Mouse (Mus musculus): ENCODE measurements at regions not wholly inside any gene's neighbourhood (a gene's known extent, or its start where the extent isn't known, plus 50 kb on each side); places are given as distances from the start of the nearest gene placed in this dataset.
A peak's percentile ranks its signal among the peaks of the same experiment; 100 is the strongest.

GRCm38 (mm10) chr19:56099725-56100124 is 187.2 kb upstream of the Habp2 start:
- intact Hi-C loops (cut with DNase I; ENCODE audit: low total_unique reads) = no loop called here
- no peak for DNase-seq

GRCm38 (mm10) chr19:56100131-56100872 is 186.6 kb upstream of the Habp2 start:
- no peak for DNase-seq
- intact Hi-C loops (cut with DNase I; ENCODE audit: low total_unique reads) = no loop called here

GRCm38 (mm10) chr19:56102454-56103080 is 184.4 kb upstream of the Habp2 start:
- no peak for DNase-seq
- intact Hi-C loops (cut with DNase I; ENCODE audit: low total_unique reads) = no loop called here

GRCm38 (mm10) chr19:56105073-56105451 is 181.9 kb upstream of the Habp2 start:
- no peak for DNase-seq
- intact Hi-C loops (cut with DNase I; ENCODE audit: low total_unique reads) = no loop called here

- DNase-seq = no peak
- intact Hi-C loops (cut with DNase I; ENCODE audit: low total_unique reads) = no loop called here
These were observed 181.4 kb upstream of the Habp2 start for GRCm38 (mm10) chr19:56105452-56106091.

GRCm38 (mm10) chr19:56108796-56109195 is 178.1 kb upstream of the Habp2 start:
- intact Hi-C loops (cut with DNase I; ENCODE audit: low total_unique reads) = no loop called here
- DNase-seq = no peak

- DNase-seq = peak; percentile 36
- intact Hi-C loops (cut with DNase I; ENCODE audit: low total_unique reads) = no loop called here
These were observed 171.2 kb upstream of the Habp2 start for GRCm38 (mm10) chr19:56115552-56116284.

- DNase-seq = no peak
- intact Hi-C loops (cut with DNase I; ENCODE audit: low total_unique reads) = no loop called here
These were observed 170.7 kb upstream of the Habp2 start for GRCm38 (mm10) chr19:56116285-56116680.

- intact Hi-C loops (cut with DNase I; ENCODE audit: low total_unique reads) = no loop called here
- DNase-seq = no peak
These were observed 166.2 kb upstream of the Habp2 start for GRCm38 (mm10) chr19:56120723-56121122.

- intact Hi-C loops (cut with DNase I; ENCODE audit: low total_unique reads) = no loop called here
These were observed 164.8 kb upstream of the Habp2 start for GRCm38 (mm10) chr19:56122186-56122585.

GRCm38 (mm10) chr19:56131556-56131955 is 155.4 kb upstream of the Habp2 start:
- intact Hi-C loops (cut with DNase I; ENCODE audit: low total_unique reads) = loop anchor here (10.0 kb wide), 2 partner anchors 587 to 717 kb away; no protein-coding TSS in a partner anchor
- DNase-seq = no peak

More at GRCm38 (mm10) chr19:56122186-56122585, 164.8 kb upstream of the Habp2 start:
- DNase-seq = no peak

GRCm38 (mm10) chr19:56132911-56133562 is 153.9 kb upstream of the Habp2 start:
- intact Hi-C loops (cut with DNase I; ENCODE audit: low total_unique reads) = loop anchor here (10.0 kb wide), 2 partner anchors 588 to 718 kb away; no protein-coding TSS in a partner anchor
- no peak for DNase-seq

- DNase-seq = no peak
- intact Hi-C loops (cut with DNase I; ENCODE audit: low total_unique reads) = loop anchor here (10.0 kb wide), 2 partner anchors 589 to 719 kb away; no protein-coding TSS in a partner anchor
These were observed 153.4 kb upstream of the Habp2 start for GRCm38 (mm10) chr19:56133565-56133964.

- intact Hi-C loops (cut with DNase I; ENCODE audit: low total_unique reads) = loop anchor here (10.0 kb wide), 2 partner anchors 589 to 719 kb away; no protein-coding TSS in a partner anchor
- peak; percentile 82 for DNase-seq
These were observed 152.7 kb upstream of the Habp2 start for GRCm38 (mm10) chr19:56134081-56134818.

- intact Hi-C loops (cut with DNase I; ENCODE audit: low total_unique reads) = loop anchor here (10.0 kb wide), 2 partner anchors 591 to 721 kb away; no protein-coding TSS in a partner anchor
- peak; percentile 68 for DNase-seq
These were observed 151.5 kb upstream of the Habp2 start for GRCm38 (mm10) chr19:56135306-56135928.

- no peak for DNase-seq
- intact Hi-C loops (cut with DNase I; ENCODE audit: low total_unique reads) = no loop called here
These were observed 146.4 kb upstream of the Habp2 start for GRCm38 (mm10) chr19:56140540-56140939.

- intact Hi-C loops (cut with DNase I; ENCODE audit: low total_unique reads) = no loop called here
- no peak for DNase-seq
These were observed 142.7 kb upstream of the Habp2 start for GRCm38 (mm10) chr19:56144221-56144620.

GRCm38 (mm10) chr19:56157120-56157519 is 129.8 kb upstream of the Habp2 start:
- no peak for DNase-seq
- intact Hi-C loops (cut with DNase I; ENCODE audit: low total_unique reads) = no loop called here
